Mouse (Mus musculus) NIH3T3 (cell line): ENCODE measurements at regions not wholly inside any gene's neighbourhood (a gene's known extent, or its start where the extent isn't known, plus 50 kb on each side); places are given as distances from the start of the nearest gene placed in this dataset.
"Not testable (repeated sequence)": the region's sequence is repeated elsewhere in the genome, so short reads cannot be mapped to it uniquely, and the experiment has no call there.

Experiments used
- DNase-seq: peaks from one replicate; pipeline ENCODE4 v3.0.0-alpha.2; 2012; ENCODE audit warnings: low read depth

- DNase-seq = no peak
Measured at GRCm38 (mm10) chr6:69932297-69932696, 859.7 kb downstream of the Rpia start.

GRCm38 (mm10) chr6:69914781-69915180, 877.3 kb downstream of the Rpia start:
- DNase-seq = peak; percentile 3

GRCm38 (mm10) chr6:69879286-69879685, 912.7 kb downstream of the Rpia start:
- no peak for DNase-seq

GRCm38 (mm10) chr6:69858631-69859030, 933.4 kb downstream of the Rpia start:
- not testable (repeated sequence) for DNase-seq

GRCm38 (mm10) chr6:69828640-69829039, 963.4 kb downstream of the Rpia start:
- peak; percentile 11 for DNase-seq

- not testable (repeated sequence) for DNase-seq
Measured at GRCm38 (mm10) chr6:69814972-69815371, 977.1 kb downstream of the Rpia start.

- not testable (repeated sequence) for DNase-seq
Measured at GRCm38 (mm10) chr6:69814373-69814772, 977.7 kb downstream of the Rpia start.

- peak; percentile 9 for DNase-seq
Measured at GRCm38 (mm10) chr6:69780330-69780729, 1011.7 kb downstream of the Rpia start.

GRCm38 (mm10) chr6:69777322-69777721, 1014.7 kb downstream of the Rpia start:
- not testable (repeated sequence) for DNase-seq

GRCm38 (mm10) chr6:69764861-69765260, 1027.2 kb downstream of the Rpia start:
- DNase-seq = no peak

GRCm38 (mm10) chr6:69758618-69759017, 1033.4 kb downstream of the Rpia start:
- DNase-seq = peak; percentile 11

GRCm38 (mm10) chr6:69739002-69739625, 1052.9 kb downstream of the Rpia start:
- no peak for DNase-seq

- DNase-seq = peak; percentile 5
Measured at GRCm38 (mm10) chr6:69732866-69733265, 1059.2 kb downstream of the Rpia start.

- DNase-seq = no peak
Measured at GRCm38 (mm10) chr6:69726362-69726761, 1065.7 kb downstream of the Rpia start.

GRCm38 (mm10) chr6:69702813-69703212, 1089.2 kb downstream of the Rpia start:
- DNase-seq = not testable (repeated sequence)

- DNase-seq = no peak
Measured at GRCm38 (mm10) chr6:69681172-69681571, 1110.9 kb downstream of the Rpia start.

GRCm38 (mm10) chr6:69662426-69662825, 1129.6 kb downstream of the Rpia start:
- not testable (repeated sequence) for DNase-seq
